Mouse (Mus musculus): ENCODE measurements around the gene Slc17a6.

DNA sequence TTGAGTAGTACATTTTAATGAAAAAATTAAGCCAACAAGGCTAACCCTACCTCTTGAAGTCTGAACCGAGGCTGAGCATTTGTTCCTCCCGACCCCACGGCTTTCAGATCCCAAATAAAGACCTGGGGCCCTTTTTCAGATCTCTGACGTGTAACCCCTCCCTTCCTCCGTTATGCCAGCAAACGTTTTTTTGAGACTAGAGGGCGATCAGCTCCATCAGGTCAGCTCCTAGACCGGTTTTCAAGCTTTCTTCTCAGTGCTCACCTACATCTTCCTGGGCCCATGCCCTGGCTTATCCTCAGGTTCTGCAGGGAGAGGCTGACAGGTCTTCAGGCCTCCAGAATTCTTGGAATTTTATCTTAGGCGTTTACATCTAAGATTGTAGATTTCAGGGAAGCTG is 5.9 kb downstream of the Slc17a6 start:
- TF ChIP-seq CTCF (IDR thresholded peaks at IDR 0.05; ENCODE audit: control insufficient read depth, insufficient read depth, insufficient replicate concordance, low read depth, low read length) (no peak), POLR2A (IDR thresholded peaks at IDR 0.05; ENCODE audit: control insufficient read depth, low read depth, low read length) (no peak)

All from testis, adult 2 months (tissue).